Comparison of ENCODE assay signal across 9 mouse cellular contexts in the genomic region with DNA sequence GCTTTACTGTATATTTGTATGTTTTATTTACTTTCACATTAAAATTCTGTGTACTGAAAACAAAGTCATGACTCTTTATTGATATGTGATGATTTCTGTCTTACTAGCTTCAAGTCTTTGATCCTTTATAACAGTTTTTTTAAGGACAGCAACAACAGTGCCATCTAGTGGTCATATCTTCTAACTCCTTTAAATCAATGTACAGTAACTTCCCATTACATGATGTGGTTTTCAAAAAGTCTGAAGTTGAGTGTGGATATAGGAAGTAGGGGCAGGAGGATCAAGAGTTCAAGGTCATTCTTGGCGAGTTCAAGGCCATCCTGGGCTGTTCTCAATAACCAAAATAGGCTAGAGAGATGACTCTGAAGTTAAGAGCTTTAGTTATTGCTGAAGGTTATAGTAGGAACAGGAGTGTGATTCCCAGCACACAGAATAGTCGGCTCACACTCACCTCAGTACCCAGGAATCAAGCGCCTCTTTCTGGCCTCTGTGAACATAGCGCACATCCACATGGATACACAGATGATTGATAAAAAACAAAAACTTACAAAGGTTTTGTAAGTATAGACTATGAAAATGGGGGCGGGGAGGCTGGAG. TPM values are rescaled to one million over a fixed set of nuclear protein-coding genes. Genes with fewer than 3 reads are reported as not detected.
DNase-seq lines count a peak whose midpoint lies in the region; ATAC-seq and TF ChIP-seq lines count a peak whose summit lies in the region.
"Had no signal": no experiment of that assay in that cellular context is flagged by ENCODE, and none has a peak within 500 bp of the region (broad histone marks: within the 10 kb centered on the region; RNA-seq: fewer than 3 reads in every experiment).

No protein-coding gene starts in this region.

- peaks cover 13% of the 10 kb centered on the region; the same call in 1 of the 2 replicates for H3K36me3 ChIP-seq in forebrain, embryonic 12.5 days (replicated peaks)
- no peaks in the 10 kb centered on the region for H3K36me3 ChIP-seq in forebrain, embryonic 11.5 days (ENCODE audit: control insufficient read depth, insufficient read depth, low read length)
- H3K36me3 ChIP-seq in liver, embryonic 14.5 days (replicated peaks; ENCODE audit: control insufficient read depth, insufficient read depth, low read depth): no peaks in the 10 kb centered on the region
- H3K36me3 ChIP-seq in liver, embryonic 11.5 days (ENCODE audit: control insufficient read depth, insufficient read depth, low read length): peaks cover 4% of the 10 kb centered on the region; the same call in 1 of the 2 replicates
- 0 out of 2 replicates have a peak, but pooled peaks cover 7% of the 10 kb centered on the region for H3K36me3 ChIP-seq in intestine, embryonic 15.5 days
- peaks cover 19% of the 10 kb centered on the region for H3K36me3 ChIP-seq in thymus, adult 2 months (ENCODE audit: control insufficient read depth, insufficient read depth, low read length)

- no peak overlapping the region for H3K4me3 ChIP-seq in forebrain, embryonic 12.5 days (replicated peaks)
- H3K4me3 ChIP-seq in forebrain, embryonic 11.5 days (ENCODE audit: low read depth, low read length): no peak overlapping the region
- no peak overlapping the region for H3K4me3 ChIP-seq in liver, embryonic 14.5 days (ENCODE audit: insufficient read depth in 1 of 2, low read depth in 2 of 2, low read length in 2 of 2)
- no peak overlapping the region for H3K4me3 ChIP-seq in liver, embryonic 11.5 days (ENCODE audit: low read depth, low read length)
- no peak overlapping the region for H3K4me3 ChIP-seq in intestine, embryonic 15.5 days (replicated peaks)
- H3K4me3 ChIP-seq in thymus, adult 2 months (ENCODE audit: control insufficient read depth, insufficient read depth, low read length): no peak overlapping the region
- H3K4me3 ChIP-seq: limb, embryonic 15.5 days had no signal

- no peak overlapping the region for H3K27ac ChIP-seq in forebrain, embryonic 12.5 days
- H3K27ac ChIP-seq in forebrain, embryonic 11.5 days (ENCODE audit: low read depth, low read length): no peak overlapping the region
- H3K27ac ChIP-seq in liver, embryonic 14.5 days: no peak overlapping the region
- H3K27ac ChIP-seq in liver, embryonic 11.5 days (ENCODE audit: low read depth, low read length): no peak overlapping the region
- H3K27ac ChIP-seq in intestine, embryonic 15.5 days: no peak overlapping the region
- no peak overlapping the region for H3K27ac ChIP-seq in thymus, adult 2 months (ENCODE audit: control insufficient read depth, insufficient read depth, low read length)
- H3K27ac ChIP-seq: limb, embryonic 15.5 days had no signal

- 82% methylated on average over 5 of the region's 5 CpGs for WGBS in forebrain, embryonic 12.5 days
- 81% methylated on average over 5 of the region's 5 CpGs for whole genome bisulfite sequencing in forebrain, embryonic 11.5 days
- WGBS in liver, embryonic 14.5 days (ENCODE audit: insufficient replicate concordance): 53% methylated on average over 5 of the region's 5 CpGs
- WGBS in liver, embryonic 11.5 days: 69% methylated on average over 5 of the region's 5 CpGs
- WGBS in intestine, embryonic 15.5 days: 83% methylated on average over 5 of the region's 5 CpGs
- WGBS in thymus, adult 2 months: 80% methylated on average over 5 of the region's 5 CpGs

- no peak for TF ChIP-seq EP300 in liver, embryonic 14.5 days (IDR thresholded peaks at IDR 0.05; ENCODE audit: low read depth)

- TF ChIP-seq POLR2A in thymus, adult 2 months (IDR thresholded peaks at IDR 0.05; ENCODE audit: control insufficient read depth, extremely low read depth, insufficient read depth, low read length, poor library complexity): no peak

- no peak for DNase-seq in forebrain, embryonic 11.5 days (ENCODE audit: low spot score)
- peak in 2 of 3 experiments; percentile 31 to 59 for DNase-seq in liver, embryonic 14.5 days (ENCODE audit: low read depth in 3 of 3, low spot score in 3 of 3)
- DNase-seq in liver, embryonic 11.5 days (ENCODE audit: low spot score): no peak
- peak; percentile 51 for DNase-seq in c-Kit-negative CD71-positive TER-119-positive erythroid progenitor cells, embryonic 14.5 days (ENCODE audit: low read depth, low spot score)
- peak; percentile 54 for DNase-seq in telencephalon, adult 2 months (ENCODE audit: low read depth, low spot score)
- no peak for DNase-seq in thymus, adult 2 months

- no peak overlapping the region for H3K4me2 ChIP-seq in forebrain, embryonic 12.5 days
- H3K4me2 ChIP-seq in forebrain, embryonic 11.5 days (ENCODE audit: low read depth, low read length, severe bottlenecking): no peak overlapping the region
- H3K4me2 ChIP-seq in liver, embryonic 14.5 days (ENCODE audit: low read depth): no peak overlapping the region
- no peak overlapping the region for H3K4me2 ChIP-seq in liver, embryonic 11.5 days
- no peak overlapping the region for H3K4me2 ChIP-seq in intestine, embryonic 15.5 days (replicated peaks)
- H3K4me2 ChIP-seq: limb, embryonic 15.5 days had no signal

- no peak overlapping the region for H3K9ac ChIP-seq in forebrain, embryonic 12.5 days
- H3K9ac ChIP-seq in forebrain, embryonic 11.5 days (ENCODE audit: low read length): no peak overlapping the region
- no peak overlapping the region for H3K9ac ChIP-seq in liver, embryonic 14.5 days (replicated peaks)
- no peak overlapping the region for H3K9ac ChIP-seq in liver, embryonic 11.5 days (ENCODE audit: low read depth, low read length)
- H3K9ac ChIP-seq in intestine, embryonic 15.5 days: no peak overlapping the region
- H3K9ac ChIP-seq: limb, embryonic 15.5 days had no signal

- peak; percentile 65; the same call in 1 of the 2 replicates for ATAC-seq in forebrain, embryonic 12.5 days (ENCODE audit: low FRiP score)
- ATAC-seq in forebrain, embryonic 11.5 days (replicated peaks; ENCODE audit: low FRiP score): no peak; the same call in 1 of the 2 replicates
- ATAC-seq in liver, embryonic 14.5 days (ENCODE audit: insufficient read depth): no peak
- no peak for ATAC-seq in liver, embryonic 11.5 days (replicated peaks; ENCODE audit: low FRiP score)
- peak; percentile 20; the same call in 1 of the 2 replicates for ATAC-seq in intestine, embryonic 15.5 days

- no peaks in the 10 kb centered on the region for H3K4me1 ChIP-seq in forebrain, embryonic 12.5 days
- no peaks in the 10 kb centered on the region for H3K4me1 ChIP-seq in forebrain, embryonic 11.5 days (replicated peaks; ENCODE audit: control insufficient read depth, insufficient read depth, low read length)
- H3K4me1 ChIP-seq in liver, embryonic 14.5 days (replicated peaks; ENCODE audit: control insufficient read depth in 2 of 2, insufficient read depth in 2 of 2, low read length in 1 of 2): no peaks in the 10 kb centered on the region
- no peaks in the 10 kb centered on the region for H3K4me1 ChIP-seq in liver, embryonic 11.5 days (replicated peaks; ENCODE audit: control insufficient read depth, insufficient read depth, low read length)
- H3K4me1 ChIP-seq in intestine, embryonic 15.5 days (replicated peaks): no peaks in the 10 kb centered on the region
- no peaks in the 10 kb centered on the region for H3K4me1 ChIP-seq in thymus, adult 2 months (replicated peaks; ENCODE audit: control insufficient read depth, insufficient read depth, low read length)
- H3K4me1 ChIP-seq: limb, embryonic 15.5 days had no signal

- peak; percentile 61; the same call in 1 of the 2 replicates for TF ChIP-seq CTCF in liver, embryonic 14.5 days (IDR thresholded peaks at IDR 0.05; ENCODE audit: low read depth)
- TF ChIP-seq CTCF in thymus, adult 2 months (IDR thresholded peaks at IDR 0.05; ENCODE audit: borderline replicate concordance, control insufficient read depth, extremely low read depth, insufficient read depth, low read length, poor library complexity): no peak

- H3K9me3 ChIP-seq in forebrain, embryonic 12.5 days: no peaks in the 10 kb centered on the region
- H3K9me3 ChIP-seq in forebrain, embryonic 11.5 days (ENCODE audit: control insufficient read depth, low read length): no peaks in the 10 kb centered on the region
- H3K9me3 ChIP-seq in liver, embryonic 14.5 days (ENCODE audit: control insufficient read depth, low read length): no peaks in the 10 kb centered on the region
- no peaks in the 10 kb centered on the region for H3K9me3 ChIP-seq in liver, embryonic 11.5 days (ENCODE audit: control insufficient read depth, low read length)
- no peaks in the 10 kb centered on the region for H3K9me3 ChIP-seq in intestine, embryonic 15.5 days
- H3K9me3 ChIP-seq: limb, embryonic 15.5 days had no signal

- H3K27me3 ChIP-seq in forebrain, embryonic 12.5 days: no peaks in the 10 kb centered on the region
- H3K27me3 ChIP-seq in forebrain, embryonic 11.5 days (ENCODE audit: control insufficient read depth, insufficient read depth, low read length): no peaks in the 10 kb centered on the region
- no peaks in the 10 kb centered on the region for H3K27me3 ChIP-seq in liver, embryonic 14.5 days (ENCODE audit: control insufficient read depth, insufficient read depth, low read length)
- no peaks in the 10 kb centered on the region for H3K27me3 ChIP-seq in liver, embryonic 11.5 days (replicated peaks; ENCODE audit: control insufficient read depth, insufficient read depth, low read length)
- H3K27me3 ChIP-seq in intestine, embryonic 15.5 days (replicated peaks): no peaks in the 10 kb centered on the region
- H3K27me3 ChIP-seq in thymus, adult 2 months (ENCODE audit: control insufficient read depth, insufficient read depth, low read length): no peaks in the 10 kb centered on the region
- H3K27me3 ChIP-seq: limb, embryonic 15.5 days had no signal

RNA-seq across cellular contexts. Expression of a gene that starts 6.9 kb away (rescaled TPM):
- 26.5 and 27.8 TPM in 2 replicates for polyA plus RNA-seq in forebrain, embryonic 12.5 days (2016; fragmentation: Nextera tagmentation; extraction: Ambion mirVana)
- polyA plus RNA-seq in forebrain, embryonic 11.5 days (2014; fragmentation: Nextera tagmentation; extraction: Ambion mirVana): 26.3 and 29.7 TPM in 2 replicates
- 10.7 and 11.9 TPM in 2 replicates for polyA plus RNA-seq in liver, embryonic 14.5 days (2012; rRNA removed)
- polyA plus RNA-seq in liver, embryonic 14.5 days (2014; fragmentation: Nextera tagmentation; extraction: Ambion mirVana): 14.7 and 16.7 TPM in 2 replicates
- polyA plus RNA-seq in liver, embryonic 11.5 days (2014; fragmentation: Nextera tagmentation; extraction: Ambion mirVana): 24.0 and 25.2 TPM in 2 replicates
- 20.6 and 21.8 TPM in 2 replicates for polyA plus RNA-seq in intestine, embryonic 15.5 days (2015; fragmentation: Nextera tagmentation; extraction: Ambion mirVana)
- 24.6 and 26.4 TPM in 2 replicates for polyA plus RNA-seq in thymus, adult 2 months (2012; rRNA removed)

RNA-seq across cellular contexts. Expression of a gene that starts 36.9 kb away (rescaled TPM):
- 3.3 and 4.5 TPM in 2 replicates for polyA plus RNA-seq in forebrain, embryonic 12.5 days (2016; fragmentation: Nextera tagmentation; extraction: Ambion mirVana)
- 2.9 and 4.3 TPM in 2 replicates for polyA plus RNA-seq in forebrain, embryonic 11.5 days (2014; fragmentation: Nextera tagmentation; extraction: Ambion mirVana)
- 1.6 and 1.7 TPM in 2 replicates for polyA plus RNA-seq in liver, embryonic 14.5 days (2012; rRNA removed)
- 2.3 and 3.1 TPM in 2 replicates for polyA plus RNA-seq in liver, embryonic 14.5 days (2014; fragmentation: Nextera tagmentation; extraction: Ambion mirVana)
- polyA plus RNA-seq in liver, embryonic 11.5 days (2014; fragmentation: Nextera tagmentation; extraction: Ambion mirVana): 4.2 and 4.4 TPM in 2 replicates
- 18.8 and 19.5 TPM in 2 replicates for polyA plus RNA-seq in intestine, embryonic 15.5 days (2015; fragmentation: Nextera tagmentation; extraction: Ambion mirVana)
- polyA plus RNA-seq in thymus, adult 2 months (2012; rRNA removed): 11.6 and 13.1 TPM in 2 replicates

RNA-seq across cellular contexts. Expression of a gene that starts 46.4 kb away (rescaled TPM):
- 10.8 and 11.0 TPM in 2 replicates for polyA plus RNA-seq in forebrain, embryonic 12.5 days (2016; fragmentation: Nextera tagmentation; extraction: Ambion mirVana)
- 12.0 and 12.5 TPM in 2 replicates for polyA plus RNA-seq in forebrain, embryonic 11.5 days (2014; fragmentation: Nextera tagmentation; extraction: Ambion mirVana)
- 5.5 and 6.0 TPM in 2 replicates for polyA plus RNA-seq in liver, embryonic 14.5 days (2012; rRNA removed)
- 11.5 and 15.8 TPM in 2 replicates for polyA plus RNA-seq in liver, embryonic 14.5 days (2014; fragmentation: Nextera tagmentation; extraction: Ambion mirVana)
- polyA plus RNA-seq in liver, embryonic 11.5 days (2014; fragmentation: Nextera tagmentation; extraction: Ambion mirVana): 23.1 and 23.2 TPM in 2 replicates
- polyA plus RNA-seq in intestine, embryonic 15.5 days (2015; fragmentation: Nextera tagmentation; extraction: Ambion mirVana): 36.7 and 39.2 TPM in 2 replicates
- polyA plus RNA-seq in thymus, adult 2 months (2012; rRNA removed): 40.1 and 40.4 TPM in 2 replicates

RNA-seq across cellular contexts. Expression of a gene that starts 46.4 kb away (rescaled TPM):
- polyA plus RNA-seq in forebrain, embryonic 12.5 days (2016; fragmentation: Nextera tagmentation; extraction: Ambion mirVana): 0.54 and 0.68 TPM in 2 replicates
- 0.53 and 0.69 TPM in 2 replicates for polyA plus RNA-seq in forebrain, embryonic 11.5 days (2014; fragmentation: Nextera tagmentation; extraction: Ambion mirVana)
- 1.0 and 1.3 TPM in 2 replicates for polyA plus RNA-seq in liver, embryonic 14.5 days (2012; rRNA removed)
- 0.75 and 0.83 TPM in 2 replicates for polyA plus RNA-seq in liver, embryonic 14.5 days (2014; fragmentation: Nextera tagmentation; extraction: Ambion mirVana)
- polyA plus RNA-seq in liver, embryonic 11.5 days (2014; fragmentation: Nextera tagmentation; extraction: Ambion mirVana): 2.0 and 2.4 TPM in 2 replicates
- polyA plus RNA-seq in intestine, embryonic 15.5 days (2015; fragmentation: Nextera tagmentation; extraction: Ambion mirVana): 4.4 and 5.0 TPM in 2 replicates
- 27.8 and 30.4 TPM in 2 replicates for polyA plus RNA-seq in thymus, adult 2 months (2012; rRNA removed)

RNA-seq across cellular contexts. Expression of a gene that starts 47.5 kb away (rescaled TPM):
- 58.3 and 60.0 TPM in 2 replicates for polyA plus RNA-seq in forebrain, embryonic 12.5 days (2016; fragmentation: Nextera tagmentation; extraction: Ambion mirVana)
- polyA plus RNA-seq in forebrain, embryonic 11.5 days (2014; fragmentation: Nextera tagmentation; extraction: Ambion mirVana): 63.3 and 67.9 TPM in 2 replicates
- polyA plus RNA-seq in liver, embryonic 14.5 days (2012; rRNA removed): 3.6 and 5.8 TPM in 2 replicates
- 7.5 and 7.8 TPM in 2 replicates for polyA plus RNA-seq in liver, embryonic 14.5 days (2014; fragmentation: Nextera tagmentation; extraction: Ambion mirVana)
- polyA plus RNA-seq in liver, embryonic 11.5 days (2014; fragmentation: Nextera tagmentation; extraction: Ambion mirVana): 31.1 and 32.7 TPM in 2 replicates
- 38.8 and 47.1 TPM in 2 replicates for polyA plus RNA-seq in intestine, embryonic 15.5 days (2015; fragmentation: Nextera tagmentation; extraction: Ambion mirVana)
- polyA plus RNA-seq in thymus, adult 2 months (2012; rRNA removed): 26.7 and 34.4 TPM in 2 replicates

Comparison
In these comparisons a context has a peak if more than half of its experiments do, and no peak if none do; other contexts are left out.
1. ATAC-seq: peak in forebrain, embryonic 12.5 days (single experiment) and intestine, embryonic 15.5 days (single experiment); none in forebrain, embryonic 11.5 days (single experiment), liver, embryonic 14.5 days (single experiment) and liver, embryonic 11.5 days (single experiment).
2. DNase-seq: peak in liver, embryonic 14.5 days (2 of 3), c-Kit-negative CD71-positive TER-119-positive erythroid progenitor cells, embryonic 14.5 days (single experiment) and telencephalon, adult 2 months (single experiment); none in forebrain, embryonic 11.5 days (single experiment), liver, embryonic 11.5 days (single experiment) and thymus, adult 2 months (single experiment).